Mouse (Mus musculus) embryonic fibroblast, embryonic 13.5 days (primary cell): ENCODE measurements at regions not wholly inside any gene's neighbourhood (a gene's known extent, or its start where the extent isn't known, plus 50 kb on each side); places are given as distances from the start of the nearest gene placed in this dataset.

Source experiments
- CTCF ChIP-seq: IDR thresholded peaks from 2 replicates; pipeline ENCODE4 v1.5.1; 2011; ENCODE audit warnings: mild to moderate bottlenecking, control low read depth, low read length, moderate library complexity, borderline replicate concordance; ENCODE audit not compliant: insufficient read depth
- POLR2A ChIP-seq: IDR thresholded peaks from 2 replicates; pipeline ENCODE4 v1.6.1; 2011; ENCODE audit warnings: low read depth, mild to moderate bottlenecking, control low read depth, low read length, moderate library complexity

- TF ChIP-seq POLR2A: no peak
- TF ChIP-seq CTCF: no peak
These were observed 249.8 kb upstream of the Gm10131 start for GRCm38 (mm10) chr8:34361377-34361776.
